Mouse (Mus musculus) liver, embryonic 16.5 days (tissue): ENCODE data around the gene Dph5. TPM values are rescaled to one million over a fixed set of nuclear protein-coding genes. Genes with fewer than 3 reads are reported as not detected.

Experiments
- ATAC-seq: fragments of 200-750 bp; cut with Nextera tagmentation; 2 replicates; pipeline ENCODE4 v1.8.0; 2017; ENCODE audit warnings: low read depth, mild to moderate bottlenecking, moderate number of reproducible peaks, moderate library complexity
- H3K27ac ChIP-seq: fragments of 300-500 bp; sonication (generic); 2 replicates; pipeline ENCODE4 v1.5.1; 2014; ENCODE audit warnings: mild to moderate bottlenecking, low read length
- H3K27me3 ChIP-seq: fragments of 300-500 bp; sonication (generic); 2 replicates; pipeline ENCODE4 v1.6.1; 2014; ENCODE audit warnings: low read depth, low read length, mixed read lengths; ENCODE audit not compliant: control insufficient read depth, insufficient read depth
- H3K36me3 ChIP-seq: fragments of 300-500 bp; sonication (generic); 2 replicates; pipeline ENCODE4 v1.6.1; 2014; ENCODE audit warnings: mild to moderate bottlenecking; ENCODE audit not compliant: control insufficient read depth, insufficient read depth
- H3K4me1 ChIP-seq: fragments of 300-500 bp; sonication (generic); 2 replicates; pipeline ENCODE4 v1.6.1; 2014; ENCODE audit warnings: low read depth, low read length, mixed read lengths; ENCODE audit not compliant: control insufficient read depth
- H3K4me2 ChIP-seq: fragments of 300-500 bp; sonication (generic); 2 replicates; pipeline ENCODE4 v1.6.1; 2014; ENCODE audit warnings: low read depth, low read length, mixed read lengths
- H3K4me3 ChIP-seq: fragments of 300-500 bp; sonication (generic); 2 replicates; pipeline ENCODE4 v1.5.1; 2014; ENCODE audit warnings: low read depth, mild to moderate bottlenecking, low read length
- H3K9ac ChIP-seq: fragments of 300-500 bp; sonication (generic); 2 replicates; pipeline ENCODE4 v1.6.1; 2014; ENCODE audit warnings: low read depth, low read length
- H3K9me3 ChIP-seq: fragments of 300-500 bp; sonication (generic); replicated peaks from 2 replicates; pipeline ENCODE4 v1.6.1; 2016; ENCODE audit warnings: low read length; ENCODE audit not compliant: control insufficient read depth
- WGBS: fragments of 180-500 bp; shearing (Covaris S2); extraction: QIAGEN DNeasy Blood & Tissue Kit; methylation state at CpG from one replicate; pipeline ENCODE4 v1.1.7; 2014; ENCODE audit not compliant: insufficient replicate concordance; 5-methylcytosine and 5-hydroxymethylcytosine counted together
- microRNA-seq: library from miRNA; unstranded; fragments of <30 nt; microRNA quantifications from one replicate; pipeline ENCODE4, GENCODE M21; 2016
- polyA plus RNA-seq: library from polyadenylated mRNA; unstranded; fragments of >200 nt; fragmentation: Nextera tagmentation; extraction: Ambion mirVana; gene quantifications from 2 replicates; pipeline ENCODE4 v1.2.1, GENCODE M21; 2015

Dph5 gene
- polyA plus RNA-seq, 1 experiment from 2014 or later: 13.6 TPM

DNA sequence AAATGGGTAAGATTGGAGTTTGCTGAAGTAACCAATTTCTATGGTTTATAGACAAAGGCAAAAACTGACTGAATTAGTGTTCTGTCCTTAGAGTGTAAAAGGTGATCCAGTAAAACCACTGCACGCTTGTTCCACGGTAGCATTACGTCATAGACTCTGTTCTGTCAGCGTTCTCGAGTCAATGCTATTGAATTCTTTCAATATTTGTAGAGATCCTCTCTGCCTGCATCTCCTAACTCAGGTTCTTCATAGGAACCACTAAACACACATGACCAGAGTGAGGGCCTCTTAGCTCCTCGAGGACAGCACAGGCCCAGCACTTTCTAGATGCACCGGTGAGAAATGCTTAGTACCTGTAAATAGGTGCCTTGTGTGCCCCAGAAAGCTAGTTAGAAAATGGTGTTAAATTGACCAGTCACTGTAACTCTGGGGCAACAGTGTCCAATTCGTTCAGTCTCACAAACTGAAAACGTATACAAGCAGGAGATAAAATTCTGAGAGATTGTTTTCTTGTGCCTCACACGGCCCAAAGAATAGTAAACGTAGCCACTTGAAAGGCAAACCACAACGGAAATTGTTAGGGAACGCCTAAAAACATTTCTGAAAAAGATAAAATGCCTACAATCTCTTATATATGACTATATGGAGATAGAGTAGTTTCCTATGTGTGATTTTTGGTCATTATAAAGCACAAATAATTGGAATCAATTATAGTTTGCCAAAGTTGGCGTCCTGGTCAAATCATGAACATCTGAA lies 84.4 kb downstream of the Dph5 start:
- 75% methylated on average over 14 of the region's 14 CpGs for WGBS
- Histone ChIP-seq H3K9me3 (no peaks in the 10 kb centered on the region), H3K4me1 (no peaks in the 10 kb centered on the region), H3K36me3 (no peaks in the 10 kb centered on the region; the same call in 1 of the 2 replicates), H3K27ac (no peak overlapping the region), H3K4me3 (no peak overlapping the region), H3K27me3 (no peaks in the 10 kb centered on the region), H3K4me2 (no peak overlapping the region), H3K9ac (no peak overlapping the region)
- no peak for ATAC-seq

GRCm38 (mm10) chr3:115974228-115974627 lies 86.6 kb downstream of the Dph5 start:
- no peaks in the 10 kb centered on the region; the same call in 1 of the 2 replicates for H3K36me3 ChIP-seq
- no peaks in the 10 kb centered on the region for H3K4me1 ChIP-seq
- no peak overlapping the region for H3K4me3 ChIP-seq
- H3K4me2 ChIP-seq: no peak overlapping the region
- WGBS: 76% methylated on average over 6 of the region's 6 CpGs
- H3K9ac ChIP-seq: no peak overlapping the region
- ATAC-seq: no peak
- no peak overlapping the region for H3K27ac ChIP-seq
- H3K27me3 ChIP-seq: no peaks in the 10 kb centered on the region
- no peaks in the 10 kb centered on the region for H3K9me3 ChIP-seq

DNA sequence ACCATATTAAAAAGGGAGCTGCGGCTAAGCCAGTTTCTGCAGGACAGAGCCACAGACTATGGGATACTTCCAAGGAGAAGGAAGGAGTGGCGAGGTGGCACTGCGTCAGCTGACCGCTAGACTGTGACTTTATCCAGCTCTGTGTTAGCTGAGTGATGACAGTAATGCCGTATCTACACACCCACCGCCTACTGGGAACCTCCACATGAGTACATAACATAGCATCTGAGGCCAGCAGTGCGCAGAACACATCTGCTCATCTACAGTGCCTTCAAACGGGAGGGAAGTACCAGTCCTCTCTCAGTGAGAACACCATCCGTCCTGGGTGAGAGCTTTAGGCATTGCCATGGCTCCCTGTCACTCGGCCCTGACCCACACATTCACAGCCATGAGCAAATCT lies 87.4 kb downstream of the Dph5 start:
- Histone ChIP-seq H3K4me2 (no peak overlapping the region), H3K9me3 (no peaks in the 10 kb centered on the region), H3K9ac (no peak overlapping the region), H3K27ac (no peak overlapping the region), H3K27me3 (no peaks in the 10 kb centered on the region), H3K4me1 (no peaks in the 10 kb centered on the region), H3K4me3 (no peak overlapping the region), H3K36me3 (peaks cover 2% of the 10 kb centered on the region)
- no peak for ATAC-seq
- 73% methylated on average over 10 of the region's 10 CpGs for WGBS

- Histone ChIP-seq H3K36me3 (peaks cover 2% of the 10 kb centered on the region; the same call in 1 of the 2 replicates), H3K9ac (no peak overlapping the region), H3K9me3 (no peaks in the 10 kb centered on the region), H3K4me1 (no peaks in the 10 kb centered on the region), H3K27ac (no peak overlapping the region), H3K4me3 (no peak overlapping the region), H3K4me2 (no peak overlapping the region), H3K27me3 (no peaks in the 10 kb centered on the region)
- no peak for ATAC-seq
- 26% methylated on average over 1 of the region's 1 CpGs for WGBS
These were observed 91.4 kb downstream of the Dph5 start for GRCm38 (mm10) chr3:115979000-115979399.

DNA sequence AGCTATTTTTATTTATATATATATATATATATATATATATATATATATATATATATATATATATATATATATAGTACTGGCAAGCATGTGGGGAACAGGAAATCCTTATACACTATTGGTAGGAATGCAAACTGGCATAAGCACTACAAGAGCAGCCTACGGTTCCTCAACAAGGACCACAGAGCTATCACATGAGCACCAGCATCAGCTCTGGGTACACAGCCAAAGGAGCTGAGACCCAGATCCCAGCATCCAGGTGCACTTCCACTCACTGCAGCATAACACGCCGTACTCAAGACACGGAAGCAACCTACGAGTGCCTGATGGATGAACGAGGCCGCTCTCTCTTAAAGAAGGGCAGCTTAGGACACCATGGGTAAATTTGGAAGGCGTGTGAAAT lies 95.6 kb downstream of the Dph5 start:
- H3K9me3 ChIP-seq: no peaks in the 10 kb centered on the region
- 87% methylated on average over 8 of the region's 8 CpGs for WGBS
- no peak overlapping the region for H3K9ac ChIP-seq
- H3K4me2 ChIP-seq: no peak overlapping the region
- H3K4me3 ChIP-seq: no peak overlapping the region
- H3K4me1 ChIP-seq: no peaks in the 10 kb centered on the region
- no peak for ATAC-seq
- H3K27ac ChIP-seq: no peak overlapping the region
- no peaks in the 10 kb centered on the region for H3K27me3 ChIP-seq
- H3K36me3 ChIP-seq: peaks cover 4% of the 10 kb centered on the region; the same call in 1 of the 2 replicates

Small RNA genes lying within 50 kb of the gene (microRNA-seq; reads per million reads assigned to microRNA genes)
- not detected for gene Mir669n

Other genes with a start within 250 kb of the Dph5 start
- gene S1pr1, start 172.8 kb upstream of the Dph5 start, polyA plus RNA-seq: 10.4 TPM in 2 replicates
- gene Slc30a7, start 119.6 kb downstream of the Dph5 start, polyA plus RNA-seq: 9.5 and 10.2 TPM in 2 replicates
- 3.2 and 4.0 TPM in 2 replicates for gene Extl2, start 119.6 kb downstream of the Dph5 start, polyA plus RNA-seq
- gene Vcam1, start 241.9 kb downstream of the Dph5 start, polyA plus RNA-seq: 109 and 110 TPM in 2 replicates